11 mouse cellular contexts compared by ENCODE assay signal in genomic region chr2:95637533-95637932, GRCm38 (mm10).
"Had no signal": no experiment of that assay in that cellular context is flagged by ENCODE, and none has a peak within 500 bp of the region (broad histone marks: within the 10 kb centered on the region; RNA-seq: fewer than 3 reads in every experiment).

No protein-coding gene starts in this region.

- DNase-seq: kidney, postnatal 25 days; layer of hippocampus, postnatal 36 days; liver, embryonic 13.5 days; lung, adult 2 months; lung, postnatal 14 days; lung, postnatal 4 days; midbrain, embryonic 14.5 days; retina, postnatal 1 day; right cerebral cortex, postnatal 25 days; spleen, adult 18-20 months; thymus, postnatal 36 days had no signal
